Comparison of ENCODE assay signal across 12 mouse cellular contexts in genomic region chr2:156203917-156204316, GRCm38 (mm10). TPM values are rescaled to one million over a fixed set of nuclear protein-coding genes. Genes with fewer than 3 reads are reported as not detected.
DNase-seq lines count a peak whose midpoint lies in the region; ATAC-seq and TF ChIP-seq lines count a peak whose summit lies in the region.
"Had no signal": no experiment of that assay in that cellular context is flagged by ENCODE, and none has a peak within 500 bp of the region (broad histone marks: within the 10 kb centered on the region; RNA-seq: fewer than 3 reads in every experiment).

No protein-coding gene starts in this region.

- H3K4me1 ChIP-seq in heart, adult 2 months (ENCODE audit: control insufficient read depth, insufficient read depth, low read length) = peaks cover 7% of the 10 kb centered on the region
- peaks cover 17% of the 10 kb centered on the region for H3K4me1 ChIP-seq in heart, embryonic 10.5 days
- H3K4me1 ChIP-seq in liver, postnatal 0 days (ENCODE audit: insufficient read depth) = peaks cover 9% of the 10 kb centered on the region; the same call in 1 of the 2 replicates
- peaks cover 18% of the 10 kb centered on the region for H3K4me1 ChIP-seq in liver, embryonic 12.5 days
- peaks cover 5% of the 10 kb centered on the region for H3K4me1 ChIP-seq in ES-Bruce4 (ENCODE audit: control insufficient read depth, insufficient read depth, low read length)

- H3K79me2 ChIP-seq in heart, adult 2 months (replicated peaks; ENCODE audit: control insufficient read depth, insufficient read depth, low read length) = peaks cover 6% of the 10 kb centered on the region

- no peak overlapping the region for H3K27ac ChIP-seq in heart, adult 2 months
- no peak overlapping the region for H3K27ac ChIP-seq in heart, embryonic 10.5 days
- H3K27ac ChIP-seq in liver, postnatal 0 days (ENCODE audit: low read depth) = no peak overlapping the region
- no peak overlapping the region for H3K27ac ChIP-seq in liver, embryonic 12.5 days
- H3K27ac ChIP-seq in ES-Bruce4 (ENCODE audit: insufficient read depth, low read length) = no peak overlapping the region

- 90% methylated on average over 6 of the region's 6 CpGs for WGBS in heart, adult 2 months
- 89% methylated on average over 6 of the region's 6 CpGs for WGBS in heart, embryonic 10.5 days
- WGBS in liver, postnatal 0 days (ENCODE audit: insufficient replicate concordance) = 76% methylated on average over 6 of the region's 6 CpGs
- WGBS in liver, embryonic 12.5 days (ENCODE audit: insufficient replicate concordance) = 72% methylated on average over 6 of the region's 6 CpGs

- H3K27me3 ChIP-seq in heart, adult 2 months (ENCODE audit: control insufficient read depth, insufficient read depth, low read length) = no peaks in the 10 kb centered on the region
- no peaks in the 10 kb centered on the region for H3K27me3 ChIP-seq in heart, embryonic 10.5 days (ENCODE audit: insufficient read depth, poor library complexity, severe bottlenecking)
- no peaks in the 10 kb centered on the region for H3K27me3 ChIP-seq in liver, postnatal 0 days (ENCODE audit: insufficient read depth, low read length)
- no peaks in the 10 kb centered on the region for H3K27me3 ChIP-seq in liver, embryonic 12.5 days (replicated peaks)
- no peaks in the 10 kb centered on the region for H3K27me3 ChIP-seq in ES-Bruce4 (ENCODE audit: control insufficient read depth, insufficient read depth, low read length, poor library complexity, severe bottlenecking)
- H3K27me3 ChIP-seq: hindbrain, embryonic 12.5 days had no signal

- 0 out of 2 replicates have a peak, but pooled peaks have one; percentile 18 for TF ChIP-seq CTCF in heart, adult 2 months (IDR thresholded peaks at IDR 0.05)
- peak; percentile 33 for TF ChIP-seq CTCF in liver, postnatal 0 days (IDR thresholded peaks at IDR 0.05; ENCODE audit: low read depth)
- peak; percentile 49 for TF ChIP-seq CTCF in ES-Bruce4 (IDR thresholded peaks at IDR 0.05; ENCODE audit: low read depth, low read length)

- no peak for TF ChIP-seq EP300 in heart, adult 2 months (IDR thresholded peaks at IDR 0.05; ENCODE audit: insufficient read depth, low read depth, low read length)
- no peak for TF ChIP-seq EP300 in liver, postnatal 0 days (IDR thresholded peaks at IDR 0.05; ENCODE audit: low read depth)
- no peak for TF ChIP-seq EP300 in ES-Bruce4 (IDR thresholded peaks at IDR 0.05; ENCODE audit: insufficient read depth, low read depth, low read length)

- H3K4me2 ChIP-seq in liver, postnatal 0 days (ENCODE audit: low read depth, low read length) = no peak overlapping the region
- H3K4me2 ChIP-seq in liver, embryonic 12.5 days = no peak overlapping the region
- H3K4me2 ChIP-seq: hindbrain, embryonic 12.5 days had no signal

- TF ChIP-seq POLR2A in heart, adult 2 months (IDR thresholded peaks at IDR 0.05; ENCODE audit: insufficient read depth, low read depth, low read length) = no peak
- no peak for TF ChIP-seq POLR2A in ES-Bruce4 (IDR thresholded peaks at IDR 0.05; ENCODE audit: insufficient read depth, low read length)

- H3K9ac ChIP-seq in heart, adult 2 months (ENCODE audit: low read depth, low read length) = no peak overlapping the region
- no peak overlapping the region for H3K9ac ChIP-seq in liver, postnatal 0 days (replicated peaks)
- no peak overlapping the region for H3K9ac ChIP-seq in liver, embryonic 12.5 days
- no peak overlapping the region for H3K9ac ChIP-seq in ES-Bruce4 (ENCODE audit: low read depth, poor library complexity, severe bottlenecking)
- H3K9ac ChIP-seq: hindbrain, embryonic 12.5 days had no signal

- H3K4me3 ChIP-seq in heart, adult 2 months = no peak overlapping the region
- no peak overlapping the region for H3K4me3 ChIP-seq in heart, embryonic 10.5 days
- no peak overlapping the region for H3K4me3 ChIP-seq in liver, postnatal 0 days (ENCODE audit: low read depth, low read length)
- no peak overlapping the region for H3K4me3 ChIP-seq in liver, embryonic 12.5 days
- H3K4me3 ChIP-seq in ES-Bruce4 (ENCODE audit: low read depth, low read length) = no peak overlapping the region
- H3K4me3 ChIP-seq: erythroblast, embryonic 14.5 days; hindbrain, embryonic 12.5 days had no signal

- peaks cover 8% of the 10 kb centered on the region for H3K36me3 ChIP-seq in heart, adult 2 months (ENCODE audit: control insufficient read depth, insufficient read depth, low read length)
- H3K36me3 ChIP-seq in heart, embryonic 10.5 days = peaks cover 51% of the 10 kb centered on the region
- H3K36me3 ChIP-seq in liver, postnatal 0 days (replicated peaks; ENCODE audit: insufficient read depth, low read length) = peaks cover 4% of the 10 kb centered on the region; the same call in 1 of the 2 replicates
- H3K36me3 ChIP-seq in liver, embryonic 12.5 days = peaks cover 36% of the 10 kb centered on the region
- peaks cover 16% of the 10 kb centered on the region for H3K36me3 ChIP-seq in ES-Bruce4 (ENCODE audit: control insufficient read depth, insufficient read depth, low read length, poor library complexity, severe bottlenecking)

- intact Hi-C loops in heart, adult 2 months (cut with DNase I) = no loop called here

- no peak for ATAC-seq in liver, postnatal 0 days
- ATAC-seq in liver, embryonic 12.5 days = no peak

- DNase-seq in heart, adult 2 months = no peak
- no peak for DNase-seq in heart, embryonic 10.5 days (ENCODE audit: low spot score)
- no peak for DNase-seq in liver, postnatal 0 days
- DNase-seq in induced T-regulatory cell, adult 2 months (ENCODE audit: low read depth) = peak; percentile 40
- DNase-seq in MN1 (ENCODE audit: low spot score) = no peak
- DNase-seq: kidney, postnatal 14 days; liver; spleen, adult 18-20 months had no signal

- no peaks in the 10 kb centered on the region for H3K9me3 ChIP-seq in heart, embryonic 10.5 days
- H3K9me3 ChIP-seq in liver, postnatal 0 days (ENCODE audit: low read length) = no peaks in the 10 kb centered on the region
- H3K9me3 ChIP-seq in liver, embryonic 12.5 days (replicated peaks) = no peaks in the 10 kb centered on the region
- H3K9me3 ChIP-seq in ES-Bruce4 (replicated peaks; ENCODE audit: control insufficient read depth, insufficient read depth, low read length, poor library complexity, severe bottlenecking) = no peaks in the 10 kb centered on the region
- H3K9me3 ChIP-seq: hindbrain, embryonic 12.5 days had no signal

RNA-seq across cellular contexts. Expression of gene Phf20, which starts 7.7 kb away (rescaled TPM):
- total RNA-seq in heart, adult 2 months (2021) = 10 to 100 TPM; 15.6 to 20.0 TPM
- 7.1 and 8.9 TPM in 2 replicates for polyA plus RNA-seq in heart, adult 2 months (2012; rRNA removed)
- 45.5 and 51.6 TPM in 2 replicates for polyA plus RNA-seq in heart, embryonic 10.5 days (2016; fragmentation: Nextera tagmentation; extraction: Ambion mirVana)
- 11.7 and 15.0 TPM in 2 replicates for polyA plus RNA-seq in liver, postnatal 0 days (2015; fragmentation: Nextera tagmentation; extraction: Ambion mirVana)
- polyA plus RNA-seq in liver, embryonic 12.5 days (2016; fragmentation: Nextera tagmentation; extraction: Ambion mirVana) = 22.1 and 26.2 TPM in 2 replicates
- 71.2 and 78.8 TPM in 2 replicates for polyA plus RNA-seq in ES-Bruce4 (2011; ENCODE audit: insufficient read depth, insufficient read length, low read depth, missing spikeins)

RNA-seq across cellular contexts. Expression of gene Rbm39, which starts 23.9 kb away (rescaled TPM):
- total RNA-seq in heart, adult 2 months (2021) = 100 to 1,000 TPM; 124 to 143 TPM
- polyA plus RNA-seq in heart, adult 2 months (2012; rRNA removed) = 25.8 and 45.2 TPM in 2 replicates
- polyA plus RNA-seq in heart, embryonic 10.5 days (2016; fragmentation: Nextera tagmentation; extraction: Ambion mirVana) = 384 and 469 TPM in 2 replicates
- polyA plus RNA-seq in liver, postnatal 0 days (2015; fragmentation: Nextera tagmentation; extraction: Ambion mirVana) = 228 and 239 TPM in 2 replicates
- 328 and 329 TPM in 2 replicates for polyA plus RNA-seq in liver, embryonic 12.5 days (2016; fragmentation: Nextera tagmentation; extraction: Ambion mirVana)
- polyA plus RNA-seq in ES-Bruce4 (2011; ENCODE audit: insufficient read depth, insufficient read length, low read depth, missing spikeins) = 478 and 518 TPM in 2 replicates

RNA-seq across cellular contexts. Expression of gene Nfs1, which starts 59.9 kb away (rescaled TPM):
- total RNA-seq in heart, adult 2 months (2021) = 10 to 100 TPM; 81.4 to 96.6 TPM
- 83.7 and 116 TPM in 2 replicates for polyA plus RNA-seq in heart, adult 2 months (2012; rRNA removed)
- polyA plus RNA-seq in heart, embryonic 10.5 days (2016; fragmentation: Nextera tagmentation; extraction: Ambion mirVana) = 54.5 and 65.2 TPM in 2 replicates
- polyA plus RNA-seq in liver, postnatal 0 days (2015; fragmentation: Nextera tagmentation; extraction: Ambion mirVana) = 38.9 and 40.2 TPM in 2 replicates
- 70.7 and 72.0 TPM in 2 replicates for polyA plus RNA-seq in liver, embryonic 12.5 days (2016; fragmentation: Nextera tagmentation; extraction: Ambion mirVana)
- 35.8 and 41.7 TPM in 2 replicates for polyA plus RNA-seq in ES-Bruce4 (2011; ENCODE audit: insufficient read depth, insufficient read length, low read depth, missing spikeins)
